Mouse (Mus musculus) gastrocnemius, adult 8-10 months (tissue): ENCODE measurements at regions not wholly inside any gene's neighbourhood (a gene's known extent, or its start where the extent isn't known, plus 50 kb on each side); places are given as distances from the start of the nearest gene placed in this dataset.

Experiments used
- DNase-seq, 2 experiments: peaks; one replicate each; pipeline ENCODE4 v3.0.0; 2022; ENCODE audit warnings: low spot score in 2 of 2

DNA sequence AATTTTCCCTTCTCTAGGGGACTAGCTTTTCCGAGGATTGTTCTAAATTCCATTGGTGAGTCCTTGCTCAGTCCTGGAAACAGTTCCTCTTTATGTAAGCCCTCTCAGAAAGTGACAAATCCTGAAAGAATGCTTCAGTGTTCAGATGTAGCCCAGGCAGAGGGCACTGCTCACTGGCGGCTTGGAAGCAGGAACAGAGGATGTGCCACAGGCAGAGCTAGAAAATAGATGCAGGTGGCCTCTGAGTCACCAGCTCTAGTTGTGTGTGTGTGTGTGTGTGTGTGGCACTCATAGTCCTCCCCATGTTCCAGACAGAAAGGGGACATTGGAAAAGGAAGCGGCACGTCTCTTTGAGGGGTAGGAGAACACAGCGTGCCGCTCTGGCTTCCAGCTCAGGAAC, 52.5 kb upstream of the Ampd3 start:
- no peak for DNase-seq

GRCm38 (mm10) chr7:110717104-110717503, 50.9 kb upstream of the Ampd3 start:
- DNase-seq: no peak
